Mouse (Mus musculus): Measurements from ENCODE around the gene Ucp3. TPM values are rescaled to one million over a fixed set of nuclear protein-coding genes. Genes with fewer than 3 reads are reported as not detected.

Ucp3 gene
- polyA plus RNA-seq, 1 experiment from 2014 or later = not detected

- H3K9me3 ChIP-seq = no peaks in the 10 kb centered on the region
- no peak overlapping the region for H3K9ac ChIP-seq
- H3K36me3 ChIP-seq = 0 out of 2 replicates have a peak, but pooled peaks cover 6% of the 10 kb centered on the region
- H3K4me1 ChIP-seq (replicated peaks) = peaks cover 2% of the 10 kb centered on the region; the same call in 1 of the 2 replicates
- no peak overlapping the region for H3K27ac ChIP-seq (replicated peaks)
- H3K27me3 ChIP-seq = no peaks in the 10 kb centered on the region
- ATAC-seq (ENCODE audit: low read depth) = no peak
- H3K4me3 ChIP-seq = no peak overlapping the region
- 91% methylated on average over 5 of the region's 5 CpGs for WGBS
- H3K4me2 ChIP-seq = no peak overlapping the region
These were observed 30.3 kb downstream of the Ucp3 start for GRCm38 (mm10) chr7:100503076-100503475.

GRCm38 (mm10) chr7:100504740-100505487, 32.1 kb downstream of the Ucp3 start:
- Histone ChIP-seq H3K36me3 (no peaks in the 10 kb centered on the region), H3K9me3 (no peaks in the 10 kb centered on the region), H3K9ac (no peak overlapping the region), H3K4me3 (no peak overlapping the region), H3K4me2 (no peak overlapping the region), H3K4me1 (replicated peaks) (peaks cover 8% of the 10 kb centered on the region; the same call in 1 of the 2 replicates), H3K27me3 (no peaks in the 10 kb centered on the region), H3K27ac (replicated peaks) (no peak overlapping the region)
- no peak for ATAC-seq (ENCODE audit: low read depth)
- 88% methylated on average over 13 of the region's 13 CpGs for WGBS

- Histone ChIP-seq H3K27ac (replicated peaks) (no peak overlapping the region), H3K4me1 (replicated peaks) (peaks cover 8% of the 10 kb centered on the region; the same call in 1 of the 2 replicates), H3K9me3 (no peaks in the 10 kb centered on the region), H3K36me3 (no peaks in the 10 kb centered on the region), H3K4me3 (no peak overlapping the region), H3K9ac (no peak overlapping the region), H3K4me2 (no peak overlapping the region), H3K27me3 (no peaks in the 10 kb centered on the region)
- ATAC-seq (ENCODE audit: low read depth) = no peak
- WGBS = 77% methylated on average over 4 of the region's 4 CpGs
These were observed 33.7 kb downstream of the Ucp3 start for GRCm38 (mm10) chr7:100506494-100506893.

- H3K4me1 ChIP-seq (replicated peaks) = peaks cover 8% of the 10 kb centered on the region; the same call in 1 of the 2 replicates
- H3K36me3 ChIP-seq = no peaks in the 10 kb centered on the region
- H3K9ac ChIP-seq = no peak overlapping the region
- no peak overlapping the region for H3K4me3 ChIP-seq
- H3K27me3 ChIP-seq = no peaks in the 10 kb centered on the region
- H3K4me2 ChIP-seq = no peak overlapping the region
- ATAC-seq (ENCODE audit: low read depth) = no peak
- no peaks in the 10 kb centered on the region for H3K9me3 ChIP-seq
- 43% methylated on average over 3 of the region's 3 CpGs for WGBS
- no peak overlapping the region for H3K27ac ChIP-seq (replicated peaks)
These were observed 35.9 kb downstream of the Ucp3 start for GRCm38 (mm10) chr7:100508670-100509069.

- ATAC-seq (ENCODE audit: low read depth) = no peak
- no peaks in the 10 kb centered on the region for H3K36me3 ChIP-seq
- 82% methylated on average over 8 of the region's 8 CpGs for WGBS
- H3K9me3 ChIP-seq = no peaks in the 10 kb centered on the region
- H3K27ac ChIP-seq (replicated peaks) = no peak overlapping the region
- no peak overlapping the region for H3K4me3 ChIP-seq
- no peak overlapping the region for H3K9ac ChIP-seq
- H3K4me2 ChIP-seq = no peak overlapping the region
- peaks cover 14% of the 10 kb centered on the region; the same call in 1 of the 2 replicates for H3K4me1 ChIP-seq (replicated peaks)
- H3K27me3 ChIP-seq = no peaks in the 10 kb centered on the region
These were observed 38.8 kb downstream of the Ucp3 start for GRCm38 (mm10) chr7:100511602-100512001.

GRCm38 (mm10) chr7:100514573-100514972, 41.8 kb downstream of the Ucp3 start, which contains the start of gene Dnajb13:
TSS of gene Dnajb13 (minus strand) at chr7:100514960.
- Histone ChIP-seq H3K36me3 (no peaks in the 10 kb centered on the region), H3K9me3 (no peaks in the 10 kb centered on the region), H3K27me3 (no peaks in the 10 kb centered on the region), H3K4me2 (0 out of 2 replicates have a peak within 1 kb of the TSS, but pooled peaks have one; percentile 30), H3K27ac (replicated peaks) (no peak within 1 kb of the TSS), H3K4me1 (replicated peaks) (0 out of 2 replicates have a peak, but pooled peaks cover 6% of the 10 kb centered on the region), H3K9ac (no peak within 1 kb of the TSS), H3K4me3 (no peak within 1 kb of the TSS)
- WGBS = 40% methylated on average over 11 of the region's 11 CpGs
- peak; percentile 72; the same call in 1 of the 2 replicates for ATAC-seq (ENCODE audit: low read depth)

GRCm38 (mm10) chr7:100520204-100520603, 47.4 kb downstream of the Ucp3 start:
- Histone ChIP-seq H3K4me3 (no peak overlapping the region), H3K9me3 (no peaks in the 10 kb centered on the region), H3K4me2 (no peak overlapping the region), H3K27me3 (no peaks in the 10 kb centered on the region), H3K9ac (no peak overlapping the region), H3K4me1 (replicated peaks) (no peaks in the 10 kb centered on the region), H3K36me3 (no peaks in the 10 kb centered on the region), H3K27ac (replicated peaks) (no peak overlapping the region)
- 72% methylated on average over 7 of the region's 7 CpGs for WGBS
- ATAC-seq (ENCODE audit: low read depth) = no peak

GRCm38 (mm10) chr7:100520663-100521285, 48.0 kb downstream of the Ucp3 start:
- Histone ChIP-seq H3K9me3 (no peaks in the 10 kb centered on the region), H3K4me3 (no peak overlapping the region), H3K4me1 (replicated peaks) (no peaks in the 10 kb centered on the region), H3K36me3 (no peaks in the 10 kb centered on the region), H3K27me3 (no peaks in the 10 kb centered on the region), H3K4me2 (no peak overlapping the region), H3K27ac (replicated peaks) (no peak overlapping the region), H3K9ac (no peak overlapping the region)
- WGBS = 23% methylated on average over 10 of the region's 10 CpGs
- peak; percentile 80; the same call in 1 of the 2 replicates for ATAC-seq (ENCODE audit: low read depth)

- H3K4me3 ChIP-seq = no peak overlapping the region
- H3K4me2 ChIP-seq = no peak overlapping the region
- H3K4me1 ChIP-seq (replicated peaks) = no peaks in the 10 kb centered on the region
- H3K36me3 ChIP-seq = no peaks in the 10 kb centered on the region
- ATAC-seq (ENCODE audit: low read depth) = no peak
- H3K27ac ChIP-seq (replicated peaks) = no peak overlapping the region
- WGBS = 85% methylated on average over 3 of the region's 3 CpGs
- H3K27me3 ChIP-seq = no peaks in the 10 kb centered on the region
- H3K9me3 ChIP-seq = no peaks in the 10 kb centered on the region
- H3K9ac ChIP-seq = no peak overlapping the region
These were observed 49.4 kb downstream of the Ucp3 start for GRCm38 (mm10) chr7:100522222-100522621.

GRCm38 (mm10) chr7:100524669-100525068, 51.9 kb downstream of the Ucp3 start:
- H3K9ac ChIP-seq = no peak overlapping the region
- ATAC-seq (ENCODE audit: low read depth) = no peak
- WGBS = 75% methylated on average over 8 of the region's 8 CpGs

GRCm38 (mm10) chr7:100530766-100531165, 58.0 kb downstream of the Ucp3 start:
- no peak for ATAC-seq (ENCODE audit: low read depth)
- no peaks in the 10 kb centered on the region for H3K9me3 ChIP-seq
- no peaks in the 10 kb centered on the region for H3K27me3 ChIP-seq
- H3K4me3 ChIP-seq = no peak overlapping the region
- H3K9ac ChIP-seq = no peak overlapping the region
- WGBS = 94% methylated on average over 5 of the region's 5 CpGs
- H3K27ac ChIP-seq (replicated peaks) = no peak overlapping the region
- H3K4me2 ChIP-seq = no peak overlapping the region
- H3K36me3 ChIP-seq = no peaks in the 10 kb centered on the region
- H3K4me1 ChIP-seq (replicated peaks) = peaks cover 8% of the 10 kb centered on the region; the same call in 1 of the 2 replicates

More at GRCm38 (mm10) chr7:100524669-100525068, 51.9 kb downstream of the Ucp3 start:
- Histone ChIP-seq H3K4me3 (no peak overlapping the region), H3K4me2 (no peak overlapping the region), H3K9me3 (no peaks in the 10 kb centered on the region), H3K36me3 (no peaks in the 10 kb centered on the region), H3K4me1 (replicated peaks) (peaks cover 8% of the 10 kb centered on the region; the same call in 1 of the 2 replicates), H3K27me3 (no peaks in the 10 kb centered on the region), H3K27ac (replicated peaks) (no peak overlapping the region)

GRCm38 (mm10) chr7:100533503-100533902, 60.7 kb downstream of the Ucp3 start:
- Histone ChIP-seq H3K27me3 (no peaks in the 10 kb centered on the region), H3K4me1 (replicated peaks) (peaks cover 12% of the 10 kb centered on the region), H3K4me3 (no peak overlapping the region), H3K27ac (replicated peaks) (no peak overlapping the region), H3K9ac (no peak overlapping the region), H3K9me3 (no peaks in the 10 kb centered on the region), H3K36me3 (no peaks in the 10 kb centered on the region), H3K4me2 (no peak overlapping the region)
- no peak for ATAC-seq (ENCODE audit: low read depth)
- WGBS = 69% methylated on average over 2 of the region's 2 CpGs
